Mouse (Mus musculus): ENCODE results near the gene A730061H03Rik. TPM values are rescaled to one million over a fixed set of nuclear protein-coding genes. Genes with fewer than 3 reads are reported as not detected.

Gene A730061H03Rik
- polyA plus RNA-seq, 1 experiment: 2.3 TPM

- Histone ChIP-seq H3K4me1 (ENCODE audit: control insufficient read depth, insufficient read depth, low read length) (no peaks in the 10 kb centered on the region), H3K27ac (ENCODE audit: control insufficient read depth, insufficient read depth, low read depth, low read length) (no peak overlapping the region), H3K4me3 (ENCODE audit: control insufficient read depth, low read depth, low read length) (no peak overlapping the region), H3K36me3 (ENCODE audit: control insufficient read depth, insufficient read depth, low read length) (no peaks in the 10 kb centered on the region), H3K27me3 (ENCODE audit: control insufficient read depth, insufficient read depth, low read length) (no peaks in the 10 kb centered on the region)
- TF ChIP-seq CTCF (IDR thresholded peaks at IDR 0.05; ENCODE audit: control insufficient read depth, insufficient read depth, insufficient replicate concordance, low read depth, low read length) (no peak), POLR2A (IDR thresholded peaks at IDR 0.05; ENCODE audit: control insufficient read depth, low read depth, low read length) (no peak)
Measured at GRCm38 (mm10) chr14:55526674-55527073, 33.5 kb downstream of the A730061H03Rik start.

DNA sequence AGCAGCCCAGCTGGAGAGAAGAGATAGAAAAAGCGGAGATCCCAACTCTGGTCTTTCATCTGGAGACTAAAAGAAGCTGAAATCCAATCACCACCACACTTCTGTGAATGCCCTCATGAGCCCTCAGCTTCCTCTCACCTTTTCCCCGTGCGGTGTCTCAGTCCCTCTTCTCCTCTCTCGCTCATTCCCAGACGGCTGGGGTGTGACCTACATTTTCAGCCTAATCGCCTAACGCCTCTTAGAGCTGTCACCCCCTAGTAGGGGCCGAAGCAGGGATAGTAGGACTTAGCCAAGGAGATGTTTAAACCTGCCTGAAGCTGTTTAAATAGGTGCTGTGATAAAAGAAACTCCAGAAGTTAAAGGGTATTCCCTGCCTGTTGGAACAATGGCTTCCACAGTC is 35.4 kb downstream of the A730061H03Rik start, which contains the start of gene Nrl:
Nrl (minus strand) TSS at position 197 of the 400 bp plus-strand sequence.
- no peaks in the 10 kb centered on the region for H3K36me3 ChIP-seq (ENCODE audit: control insufficient read depth, insufficient read depth, low read length)
- TF ChIP-seq CTCF (IDR thresholded peaks at IDR 0.05; ENCODE audit: control insufficient read depth, insufficient read depth, insufficient replicate concordance, low read depth, low read length): no peak
- no peak for TF ChIP-seq POLR2A (IDR thresholded peaks at IDR 0.05; ENCODE audit: control insufficient read depth, low read depth, low read length)
- H3K27me3 ChIP-seq (ENCODE audit: control insufficient read depth, insufficient read depth, low read length): no peaks in the 10 kb centered on the region

DNA sequence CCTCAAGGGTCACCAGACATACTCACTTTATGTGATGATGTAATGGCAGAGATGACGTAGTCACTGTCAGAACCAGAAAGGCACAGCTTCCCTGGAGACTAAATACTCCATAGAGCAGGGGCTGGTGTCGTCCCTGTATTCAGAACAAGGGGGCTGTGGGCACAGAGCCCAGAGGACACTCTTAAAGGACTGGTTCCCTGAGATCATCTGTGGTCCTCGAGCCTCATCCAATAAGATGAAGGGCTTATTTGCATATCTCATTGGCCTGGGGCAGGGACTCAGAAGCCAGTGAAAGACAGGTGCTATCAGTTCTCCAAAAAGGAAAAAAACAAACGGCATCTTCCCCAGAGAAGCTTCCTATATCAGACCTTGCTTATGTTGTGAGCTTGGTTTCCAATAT is 36.1 kb downstream of the A730061H03Rik start:
- TF ChIP-seq CTCF (IDR thresholded peaks at IDR 0.05; ENCODE audit: control insufficient read depth, insufficient read depth, insufficient replicate concordance, low read depth, low read length) (no peak), POLR2A (IDR thresholded peaks at IDR 0.05; ENCODE audit: control insufficient read depth, low read depth, low read length) (no peak)
- H3K4me1 ChIP-seq (ENCODE audit: control insufficient read depth, insufficient read depth, low read length): peaks cover 9% of the 10 kb centered on the region
- H3K36me3 ChIP-seq (ENCODE audit: control insufficient read depth, insufficient read depth, low read length): no peaks in the 10 kb centered on the region
- H3K4me3 ChIP-seq (ENCODE audit: control insufficient read depth, low read depth, low read length): no peak overlapping the region
- H3K27ac ChIP-seq (ENCODE audit: control insufficient read depth, insufficient read depth, low read depth, low read length): no peak overlapping the region
- H3K27me3 ChIP-seq (ENCODE audit: control insufficient read depth, insufficient read depth, low read length): no peaks in the 10 kb centered on the region

More for the DNA sequence above, 35.4 kb downstream of the A730061H03Rik start, which contains the start of gene Nrl:
- Histone ChIP-seq H3K4me1 (ENCODE audit: control insufficient read depth, insufficient read depth, low read length) (peaks cover 9% of the 10 kb centered on the region), H3K4me3 (ENCODE audit: control insufficient read depth, low read depth, low read length) (no peak within 1 kb of the TSS), H3K27ac (ENCODE audit: control insufficient read depth, insufficient read depth, low read depth, low read length) (no peak within 1 kb of the TSS)

DNA sequence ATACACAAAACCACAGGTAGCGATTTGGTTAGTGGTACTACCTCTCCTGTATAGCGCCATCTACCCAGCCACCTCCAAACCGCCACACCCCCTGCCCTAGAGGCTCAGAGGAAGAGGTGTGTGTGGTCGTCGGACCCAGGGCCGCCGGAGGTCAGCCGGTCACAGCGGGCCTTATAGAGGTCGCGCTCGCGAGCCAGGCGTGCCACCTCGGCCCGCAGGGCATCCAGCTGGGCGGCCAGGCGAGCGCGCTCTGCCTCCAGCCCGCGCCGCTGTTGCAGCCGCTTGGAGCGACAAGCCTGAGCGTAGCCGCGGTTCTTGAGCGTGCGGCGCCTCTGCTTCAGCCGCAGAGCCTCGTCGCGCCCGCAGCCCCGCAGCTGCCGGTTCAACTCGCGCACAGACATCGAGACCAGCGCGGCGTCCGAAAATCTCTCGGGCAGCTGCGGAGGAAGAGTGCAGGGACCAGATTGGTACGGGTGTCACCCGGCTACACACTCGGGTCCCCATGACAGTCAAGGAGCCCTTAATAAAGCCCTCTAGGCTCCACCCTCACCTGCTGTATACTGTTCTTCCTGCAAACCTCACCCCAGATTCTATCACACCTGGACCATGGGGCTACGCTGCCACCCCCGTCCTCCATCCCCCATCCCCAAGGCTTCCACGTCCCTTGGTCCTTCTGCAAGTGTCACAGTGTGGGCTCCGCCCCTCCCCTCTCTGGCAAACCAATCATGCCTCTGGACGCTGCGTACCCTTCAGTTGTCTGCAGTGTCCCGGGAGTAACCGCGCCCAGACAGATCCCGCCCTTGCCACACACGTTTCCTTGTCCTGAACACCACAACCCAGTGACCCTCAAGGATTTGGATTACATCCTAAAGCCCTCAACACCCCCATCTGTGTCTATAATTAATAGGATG is 39.5 kb downstream of the A730061H03Rik start:
- TF ChIP-seq CTCF (IDR thresholded peaks at IDR 0.05; ENCODE audit: control insufficient read depth, insufficient read depth, insufficient replicate concordance, low read depth, low read length) (no peak), POLR2A (IDR thresholded peaks at IDR 0.05; ENCODE audit: control insufficient read depth, low read depth, low read length) (no peak)
- H3K4me1 ChIP-seq (ENCODE audit: control insufficient read depth, insufficient read depth, low read length): peaks cover 9% of the 10 kb centered on the region
- no peak overlapping the region for H3K27ac ChIP-seq (ENCODE audit: control insufficient read depth, insufficient read depth, low read depth, low read length)
- H3K4me3 ChIP-seq (ENCODE audit: control insufficient read depth, low read depth, low read length): peak overlapping the region; percentile 12
- no peaks in the 10 kb centered on the region for H3K36me3 ChIP-seq (ENCODE audit: control insufficient read depth, insufficient read depth, low read length)
- H3K27me3 ChIP-seq (ENCODE audit: control insufficient read depth, insufficient read depth, low read length): no peaks in the 10 kb centered on the region

GRCm38 (mm10) chr14:55519604-55520003 is 40.6 kb downstream of the A730061H03Rik start:
- TF ChIP-seq POLR2A (IDR thresholded peaks at IDR 0.05; ENCODE audit: control insufficient read depth, low read depth, low read length): no peak
- TF ChIP-seq CTCF (IDR thresholded peaks at IDR 0.05; ENCODE audit: control insufficient read depth, insufficient read depth, insufficient replicate concordance, low read depth, low read length): no peak
- no peaks in the 10 kb centered on the region for H3K27me3 ChIP-seq (ENCODE audit: control insufficient read depth, insufficient read depth, low read length)
- no peak overlapping the region for H3K27ac ChIP-seq (ENCODE audit: control insufficient read depth, insufficient read depth, low read depth, low read length)
- H3K4me1 ChIP-seq (ENCODE audit: control insufficient read depth, insufficient read depth, low read length): peaks cover 9% of the 10 kb centered on the region
- H3K36me3 ChIP-seq (ENCODE audit: control insufficient read depth, insufficient read depth, low read length): no peaks in the 10 kb centered on the region
- no peak overlapping the region for H3K4me3 ChIP-seq (ENCODE audit: control insufficient read depth, low read depth, low read length)

DNA sequence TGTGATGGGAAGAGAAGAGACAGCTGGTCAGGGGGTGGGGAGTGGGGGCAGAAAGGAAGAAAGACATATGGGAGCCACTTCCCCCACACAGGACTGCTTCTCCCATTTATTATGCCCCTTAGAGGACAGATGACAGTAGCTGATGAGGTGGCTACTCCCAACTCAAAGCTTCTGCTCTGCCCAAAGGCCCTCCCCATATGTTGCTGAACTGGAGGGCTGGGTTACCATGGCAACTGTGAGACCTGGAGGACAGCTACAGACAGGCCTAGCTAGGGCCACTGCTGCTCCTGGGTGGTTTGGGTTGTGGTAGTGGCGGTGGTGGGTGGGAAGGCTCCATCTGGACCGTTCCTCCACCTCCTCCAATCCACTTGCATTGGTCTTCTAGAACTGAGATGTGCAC is 41.3 kb downstream of the A730061H03Rik start:
- Histone ChIP-seq H3K4me3 (ENCODE audit: control insufficient read depth, low read depth, low read length) (no peak overlapping the region), H3K36me3 (ENCODE audit: control insufficient read depth, insufficient read depth, low read length) (no peaks in the 10 kb centered on the region), H3K4me1 (ENCODE audit: control insufficient read depth, insufficient read depth, low read length) (peaks cover 9% of the 10 kb centered on the region), H3K27ac (ENCODE audit: control insufficient read depth, insufficient read depth, low read depth, low read length) (no peak overlapping the region), H3K27me3 (ENCODE audit: control insufficient read depth, insufficient read depth, low read length) (no peaks in the 10 kb centered on the region)
- TF ChIP-seq POLR2A (IDR thresholded peaks at IDR 0.05; ENCODE audit: control insufficient read depth, low read depth, low read length): no peak
- no peak for TF ChIP-seq CTCF (IDR thresholded peaks at IDR 0.05; ENCODE audit: control insufficient read depth, insufficient read depth, insufficient replicate concordance, low read depth, low read length)

GRCm38 (mm10) chr14:55515846-55516245 is 44.4 kb downstream of the A730061H03Rik start:
- H3K4me1 ChIP-seq (ENCODE audit: control insufficient read depth, insufficient read depth, low read length): peaks cover 6% of the 10 kb centered on the region
- no peak for TF ChIP-seq CTCF (IDR thresholded peaks at IDR 0.05; ENCODE audit: control insufficient read depth, insufficient read depth, insufficient replicate concordance, low read depth, low read length)
- TF ChIP-seq POLR2A (IDR thresholded peaks at IDR 0.05; ENCODE audit: control insufficient read depth, low read depth, low read length): no peak
- no peaks in the 10 kb centered on the region for H3K27me3 ChIP-seq (ENCODE audit: control insufficient read depth, insufficient read depth, low read length)

More at GRCm38 (mm10) chr14:55515846-55516245, 44.4 kb downstream of the A730061H03Rik start:
- Histone ChIP-seq H3K4me3 (ENCODE audit: control insufficient read depth, low read depth, low read length) (no peak overlapping the region), H3K27ac (ENCODE audit: control insufficient read depth, insufficient read depth, low read depth, low read length) (no peak overlapping the region), H3K36me3 (ENCODE audit: control insufficient read depth, insufficient read depth, low read length) (no peaks in the 10 kb centered on the region)

Data from testis, adult 2 months (tissue).